Mouse (Mus musculus) common myeloid progenitor, adult 5-6 weeks (primary cell): ENCODE measurements at regions not wholly inside any gene's neighbourhood (a gene's known extent, or its start where the extent isn't known, plus 50 kb on each side); places are given as distances from the start of the nearest gene placed in this dataset.

Experiments used
- ATAC-seq: replicated peaks from 2 replicates; pipeline ENCODE4 v1.8.0; 2016; ENCODE audit warnings: low read depth, mild to moderate bottlenecking, moderate TSS enrichment, inconsistent platforms; ENCODE audit not compliant: poor library complexity, severe bottlenecking

DNA sequence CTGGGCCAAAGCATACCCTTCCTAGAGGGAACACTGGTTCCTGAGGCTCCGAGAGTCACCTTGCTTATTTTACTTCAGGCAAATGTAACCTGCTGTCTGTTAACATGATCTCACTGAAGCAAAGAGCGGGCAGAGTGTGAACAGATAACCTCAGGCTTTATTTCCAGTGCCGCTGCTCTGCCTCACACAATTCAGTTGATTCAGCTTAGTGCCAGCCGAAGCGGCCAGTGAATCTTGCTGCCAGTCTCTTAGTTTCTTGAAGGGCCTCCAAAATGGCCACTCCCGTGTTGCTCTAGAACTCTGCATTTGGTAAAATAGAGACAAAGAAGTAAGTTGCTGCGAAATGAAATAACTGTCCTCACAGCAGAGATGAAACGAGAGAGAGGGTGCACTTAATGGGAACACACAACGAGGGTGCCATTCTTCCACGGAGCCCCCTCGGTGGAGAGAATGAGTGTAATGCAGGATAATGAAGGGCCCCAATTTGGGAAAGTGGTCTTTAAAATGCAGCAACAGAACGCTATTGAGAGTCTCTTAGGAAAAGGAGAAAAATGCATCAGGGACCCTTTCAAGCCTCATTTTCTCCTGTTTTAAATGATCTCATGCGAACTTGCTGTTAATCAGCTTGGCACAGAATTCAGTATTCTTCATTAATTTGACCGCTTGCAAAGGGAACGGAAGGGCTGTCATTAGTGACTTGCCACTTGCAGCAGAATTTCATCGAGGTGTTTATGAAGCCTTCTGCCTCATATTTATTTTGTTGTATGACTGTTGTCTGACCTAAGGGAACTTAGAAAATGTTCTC lies 81.2 kb upstream of the Mmadhc start:
- ATAC-seq = no peak

DNA sequence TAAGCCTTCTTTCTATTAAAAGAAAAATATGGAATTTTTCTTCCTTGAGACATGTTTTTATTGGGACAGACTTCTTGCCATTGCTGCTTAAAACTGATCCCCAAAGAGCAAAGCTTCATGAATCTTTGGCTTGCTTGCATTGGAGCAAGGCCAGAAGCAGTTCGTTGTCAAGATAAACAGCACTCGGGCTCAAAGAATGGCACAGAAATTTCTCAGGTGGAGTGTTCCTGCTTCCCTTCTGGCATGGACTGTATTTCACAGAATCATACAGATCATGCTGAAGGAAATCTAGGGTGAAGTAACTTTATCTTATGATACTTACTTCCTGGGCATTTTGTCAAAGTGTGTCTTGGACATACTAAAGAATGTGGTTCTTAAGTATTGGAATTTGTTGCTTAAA lies 77.0 kb upstream of the Mmadhc start:
- no peak for ATAC-seq

GRCm38 (mm10) chr2:50373006-50373405 lies 76.4 kb upstream of the Mmadhc start:
- no peak for ATAC-seq

- ATAC-seq = no peak
Observed at GRCm38 (mm10) chr2:50368831-50369230, 72.2 kb upstream of the Mmadhc start.

DNA sequence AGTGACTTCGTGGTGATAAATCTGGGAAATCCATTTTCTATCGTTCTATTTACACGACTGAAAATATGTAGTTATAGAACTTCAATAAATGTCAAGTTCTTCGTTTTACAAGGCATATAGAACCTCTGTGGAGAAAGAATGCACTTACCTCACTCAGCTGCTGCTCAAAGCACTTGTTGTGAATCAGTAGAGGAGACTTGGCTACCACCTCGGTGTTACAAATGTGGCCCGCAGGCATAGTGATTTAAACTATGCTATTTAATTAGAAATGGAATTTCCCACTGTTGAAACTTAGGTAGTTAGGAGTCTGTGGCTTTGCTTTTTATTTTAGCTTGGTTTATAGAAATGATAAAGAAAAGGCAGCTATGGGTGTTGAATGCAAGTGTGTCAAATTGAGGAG lies 71.8 kb upstream of the Mmadhc start:
- ATAC-seq = no peak

GRCm38 (mm10) chr2:50365221-50365620 lies 68.6 kb upstream of the Mmadhc start:
- no peak for ATAC-seq

DNA sequence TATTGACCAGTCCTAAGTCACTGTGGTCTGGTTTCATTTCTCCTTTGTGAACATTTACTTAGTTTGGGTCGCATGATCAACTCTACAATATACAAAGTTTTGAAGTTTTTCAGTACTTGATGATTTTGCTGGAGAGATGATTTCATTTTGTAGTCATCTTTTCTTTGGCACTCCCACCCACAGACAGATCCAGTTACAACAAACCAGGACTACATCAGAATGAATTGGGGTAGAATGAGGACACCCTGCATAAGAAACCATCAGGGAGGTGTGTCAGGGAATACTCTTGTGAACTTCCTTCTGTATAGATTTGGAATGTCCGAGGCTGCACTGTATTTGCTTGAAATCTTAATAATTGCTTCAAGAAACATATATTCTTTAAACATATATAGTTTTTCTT lies 59.5 kb upstream of the Mmadhc start:
- ATAC-seq = no peak

GRCm38 (mm10) chr2:50347486-50348265 lies 51.1 kb upstream of the Mmadhc start:
- no peak for ATAC-seq
